Mouse (Mus musculus): ENCODE data around the gene Rsbn1l.

Rsbn1l gene

DNA sequence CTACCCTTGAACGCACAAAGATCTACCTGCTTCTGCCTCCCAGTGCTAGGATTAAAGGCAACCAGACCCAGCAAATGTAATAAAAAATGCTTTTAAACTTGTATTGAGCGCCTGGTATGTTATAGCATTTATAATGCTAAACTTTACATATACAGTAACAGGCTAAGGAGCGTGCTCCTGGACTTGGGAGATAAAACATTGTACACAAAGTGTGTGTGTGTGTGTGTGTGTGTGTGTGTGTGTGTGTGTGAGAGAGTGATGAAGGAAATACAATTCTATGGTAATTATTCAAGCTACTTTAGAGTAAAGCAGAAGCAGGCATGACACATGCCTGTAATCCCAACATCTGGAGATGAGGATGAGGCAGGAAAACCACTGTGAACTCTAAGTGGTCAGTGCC, at the start of gene Rsbn1l:
Gene Rsbn1l (minus strand): TSS at position 101 of the 400 bp plus-strand sequence.
- DNase-seq (ENCODE audit: low spot score): no peak

DNA sequence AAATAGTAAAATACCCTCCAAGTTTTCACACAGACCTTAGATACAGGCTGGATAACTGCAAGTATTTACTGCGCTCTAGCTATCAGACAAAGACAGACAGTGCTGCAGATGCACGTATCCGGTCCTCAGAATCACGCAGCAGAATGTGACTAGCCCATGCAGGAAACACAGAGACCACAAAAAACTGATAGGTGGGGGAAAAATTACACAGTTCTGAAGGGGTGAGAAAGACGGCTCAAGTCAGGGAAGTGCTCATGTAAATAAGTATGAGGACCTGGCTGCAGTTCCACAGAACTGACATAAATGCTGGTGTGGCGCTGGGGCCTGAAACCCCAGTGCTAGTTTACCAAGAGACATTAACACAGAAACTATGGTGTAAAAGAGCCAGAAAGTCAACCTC, 46.5 kb upstream of the Rsbn1l start:
- no peak for DNase-seq (ENCODE audit: low spot score)

DNA sequence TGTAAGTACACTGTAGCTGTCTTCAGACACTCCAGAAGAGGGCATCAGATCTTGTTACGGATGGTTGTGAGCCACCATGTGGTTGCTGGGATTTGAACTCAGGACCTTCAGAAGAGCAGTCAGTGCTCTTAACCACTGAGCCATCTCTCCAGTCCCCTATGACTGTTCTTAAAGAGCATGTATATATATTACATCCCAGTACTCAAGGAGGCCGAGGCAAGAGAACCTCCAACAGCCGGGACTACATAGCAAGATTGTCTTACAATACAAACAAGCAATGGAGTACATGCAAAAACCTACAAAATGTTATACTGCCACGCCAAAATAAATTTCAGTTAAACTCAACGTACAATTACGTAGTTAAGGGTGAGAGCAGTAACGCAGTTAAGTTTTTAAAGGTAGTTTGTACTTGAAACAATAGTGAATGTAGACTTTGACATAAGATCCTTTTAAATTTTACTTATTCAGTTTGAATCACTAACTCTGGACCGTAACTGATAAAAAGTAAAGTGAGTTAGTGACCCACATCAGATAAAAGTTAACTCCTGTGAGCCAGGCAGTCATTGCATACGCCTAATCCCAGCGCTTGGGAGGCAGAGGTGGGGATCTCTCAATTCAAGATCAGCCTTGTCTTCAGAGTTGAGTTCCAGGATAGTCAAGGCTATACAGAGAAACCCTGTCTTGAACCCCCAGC, 45.6 kb upstream of the Rsbn1l start:
- no peak for DNase-seq (ENCODE audit: low spot score)

DNA sequence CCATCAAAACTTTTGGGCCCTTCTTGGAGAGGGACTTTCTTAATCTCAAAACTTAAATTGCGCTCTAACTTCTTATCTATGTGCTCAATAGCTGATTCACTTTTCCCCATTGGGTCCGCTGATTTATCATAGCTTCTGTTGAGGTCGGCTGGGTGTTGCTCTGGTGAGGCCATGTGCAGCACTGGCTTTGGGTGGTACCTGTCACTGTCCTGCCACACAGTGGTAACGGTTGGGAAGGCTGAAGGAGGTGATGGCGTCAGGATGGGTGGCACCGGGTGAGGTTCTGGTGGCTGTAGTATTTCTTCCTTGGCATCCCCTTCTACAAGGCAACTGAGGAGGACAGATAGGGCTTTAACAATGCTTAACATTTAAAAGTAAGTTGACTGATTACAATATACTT, 42.2 kb upstream of the Rsbn1l start:
- DNase-seq (ENCODE audit: low spot score): no peak

DNA sequence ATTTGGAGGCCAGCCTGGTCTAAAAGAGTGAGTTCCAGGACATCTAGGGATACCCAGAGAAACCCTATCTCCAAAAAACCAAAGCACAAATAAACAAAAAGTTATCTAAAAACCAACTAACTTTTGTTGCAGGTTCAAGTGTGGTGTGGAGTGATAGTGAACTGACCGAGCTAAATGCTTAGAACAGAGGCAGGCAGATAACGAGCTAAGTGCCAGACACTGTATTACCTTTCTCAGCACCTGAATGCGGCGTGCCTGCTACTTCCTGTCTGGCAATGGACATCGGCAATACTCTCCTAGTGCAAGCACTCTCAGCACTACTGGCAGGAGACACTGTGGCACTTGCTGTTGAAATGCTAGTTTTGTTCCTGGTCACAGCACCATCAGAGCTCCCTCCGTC, 41.4 kb upstream of the Rsbn1l start:
- no peak for DNase-seq (ENCODE audit: low spot score)

DNA sequence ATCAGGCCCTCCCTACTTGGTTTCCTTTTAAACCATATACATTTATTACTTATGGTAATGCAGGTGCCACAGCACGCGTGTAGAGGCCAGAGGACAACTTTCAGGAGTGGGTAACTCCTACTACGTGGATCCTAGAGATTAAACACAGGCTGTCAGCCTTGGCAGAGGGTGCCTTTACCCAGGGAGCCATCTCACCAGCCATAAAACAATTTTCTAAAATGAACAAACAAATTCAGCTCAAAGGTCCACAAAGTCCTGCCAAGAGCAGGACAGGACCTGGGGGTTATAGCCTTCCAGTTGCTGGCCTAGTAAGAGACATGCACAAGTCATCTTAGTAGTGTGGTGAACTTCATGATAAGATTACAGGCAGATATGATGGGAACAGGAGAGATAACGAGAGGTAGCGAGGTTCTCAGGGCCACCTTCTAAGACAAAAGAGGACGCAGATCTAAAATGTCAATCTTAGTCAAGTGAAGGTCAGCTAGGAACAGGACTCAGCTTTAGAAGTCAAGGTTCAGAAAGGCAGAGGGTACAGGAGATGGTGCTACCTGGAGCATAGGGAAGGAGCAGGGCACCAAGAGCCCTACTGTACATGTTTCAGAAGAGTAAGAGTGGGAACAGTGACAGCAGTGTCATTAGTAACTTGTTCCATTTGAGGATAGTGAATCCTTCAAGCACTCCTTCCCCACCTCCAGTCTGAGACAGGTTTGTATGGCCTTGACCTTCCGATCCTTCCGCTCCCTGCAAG, 34.0 kb upstream of the Rsbn1l start:
- no peak for DNase-seq (ENCODE audit: low spot score)

DNA sequence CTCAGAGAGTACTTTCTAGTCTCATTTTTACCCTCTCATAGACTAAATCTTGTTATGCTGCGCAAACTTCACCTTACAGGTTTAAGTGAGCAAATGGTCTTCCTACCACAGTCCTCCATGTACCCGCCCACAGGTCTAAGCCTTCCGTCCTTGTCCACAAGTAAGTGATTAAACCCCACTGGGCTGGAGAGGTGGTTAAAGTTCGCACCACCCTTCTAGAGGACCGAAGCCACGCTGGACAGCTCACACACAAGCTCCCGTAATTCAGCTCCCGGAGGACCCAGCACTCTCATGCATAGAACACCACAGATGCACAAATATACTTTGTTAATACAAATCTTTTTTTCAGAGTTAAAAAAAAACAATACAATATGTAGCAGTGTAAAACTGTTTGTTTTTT, 30.1 kb upstream of the Rsbn1l start:
- DNase-seq (ENCODE audit: low spot score): no peak

DNA sequence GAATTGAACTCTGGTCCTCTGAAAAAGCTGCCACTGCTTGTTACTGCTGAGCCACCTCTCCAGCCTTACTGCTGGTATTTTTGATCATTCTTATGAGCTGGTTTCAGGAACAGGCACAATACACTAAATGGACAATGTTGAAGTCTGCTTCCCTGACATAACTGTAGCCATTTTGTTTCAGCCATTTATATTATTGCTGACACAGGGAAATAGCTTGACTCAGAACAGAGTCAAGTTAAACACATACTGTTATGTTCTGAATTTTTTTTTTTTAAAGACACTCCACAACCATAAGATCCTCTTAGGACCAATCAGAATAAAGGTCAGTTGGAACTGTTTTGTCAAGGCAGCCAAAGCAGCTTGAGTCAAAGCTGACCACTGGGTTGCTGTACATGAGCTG, 27.3 kb upstream of the Rsbn1l start:
- DNase-seq (ENCODE audit: low spot score): no peak

DNA sequence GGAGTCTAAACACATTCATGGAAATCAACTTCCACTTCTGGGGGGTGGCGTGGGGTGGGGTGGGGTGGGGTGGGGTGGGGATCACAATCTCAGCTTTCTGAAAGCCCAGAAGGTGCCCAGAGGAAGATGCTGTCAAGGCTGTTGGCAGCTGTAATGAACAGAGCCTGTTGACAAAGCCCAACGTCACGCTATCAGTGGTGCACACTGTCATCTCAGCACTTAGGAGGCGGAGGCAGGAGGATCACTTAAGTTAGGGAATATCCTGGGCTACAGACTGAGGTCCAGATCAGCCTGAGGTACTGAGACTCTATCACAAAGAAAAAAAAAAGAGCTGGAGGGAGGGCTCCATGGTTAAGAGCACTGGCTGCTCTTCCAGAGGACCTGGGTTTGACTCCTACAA, 18.5 kb upstream of the Rsbn1l start:
- DNase-seq (ENCODE audit: low spot score): no peak

DNA sequence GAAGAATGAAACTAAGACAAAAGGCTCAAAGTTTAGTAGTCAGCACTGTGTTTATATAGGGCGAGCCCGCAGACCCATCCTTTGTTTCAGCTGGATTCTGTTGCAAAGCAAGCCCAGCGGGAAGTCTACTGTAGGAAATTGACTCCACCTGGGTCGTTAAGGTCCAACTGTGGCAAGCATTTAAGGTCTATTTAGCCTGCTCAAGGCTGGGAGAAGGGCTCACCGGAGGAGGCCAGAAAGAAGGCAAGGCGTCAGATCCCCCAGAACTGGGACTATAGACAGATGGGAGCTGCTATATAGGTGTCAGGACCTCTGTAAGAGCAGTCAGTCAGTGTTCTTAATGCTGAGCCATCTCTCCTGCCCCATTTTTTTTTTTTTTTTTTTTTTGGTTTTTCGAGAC, 17.8 kb upstream of the Rsbn1l start:
- no peak for DNase-seq (ENCODE audit: low spot score)

DNA sequence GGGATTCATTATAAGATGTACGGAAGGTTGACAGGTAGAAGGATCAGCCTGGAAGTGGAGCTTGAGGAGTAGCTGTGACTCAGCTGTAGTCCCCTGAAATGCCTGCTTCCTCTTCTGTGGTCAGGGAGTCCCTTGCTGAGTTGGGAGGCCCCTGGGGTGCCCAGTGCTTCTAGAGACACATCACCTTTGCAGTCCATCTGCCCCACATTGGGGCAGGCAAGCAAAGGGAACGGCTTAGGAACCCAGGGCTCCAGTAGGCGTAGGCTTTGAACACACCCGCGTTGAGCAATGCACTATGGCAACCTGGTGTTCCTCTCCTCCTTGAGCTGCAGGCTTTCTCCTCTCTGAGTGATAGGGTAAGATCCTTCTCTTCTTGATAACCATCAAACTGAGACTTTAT, 16.9 kb upstream of the Rsbn1l start:
- no peak for DNase-seq (ENCODE audit: low spot score)

DNA sequence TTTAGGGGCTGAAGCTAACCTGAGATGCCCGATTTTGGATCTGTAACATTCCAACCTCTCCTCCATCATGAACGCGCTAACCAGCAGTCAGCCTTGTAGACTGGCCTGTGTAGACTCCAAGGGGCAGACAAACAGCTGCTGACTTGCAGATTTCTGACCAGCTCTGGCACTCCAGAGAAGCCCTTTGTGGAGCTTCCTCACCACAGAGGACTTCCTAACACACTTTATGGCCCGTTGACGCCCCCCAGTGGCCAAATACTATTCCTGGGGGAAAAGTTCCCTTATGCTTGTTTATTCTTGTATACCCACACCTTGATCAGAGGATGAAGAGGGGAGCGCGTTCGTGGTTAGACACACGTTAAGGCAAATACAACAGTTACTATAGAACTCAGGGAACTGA, 12.8 kb upstream of the Rsbn1l start:
- DNase-seq (ENCODE audit: low spot score): no peak

DNA sequence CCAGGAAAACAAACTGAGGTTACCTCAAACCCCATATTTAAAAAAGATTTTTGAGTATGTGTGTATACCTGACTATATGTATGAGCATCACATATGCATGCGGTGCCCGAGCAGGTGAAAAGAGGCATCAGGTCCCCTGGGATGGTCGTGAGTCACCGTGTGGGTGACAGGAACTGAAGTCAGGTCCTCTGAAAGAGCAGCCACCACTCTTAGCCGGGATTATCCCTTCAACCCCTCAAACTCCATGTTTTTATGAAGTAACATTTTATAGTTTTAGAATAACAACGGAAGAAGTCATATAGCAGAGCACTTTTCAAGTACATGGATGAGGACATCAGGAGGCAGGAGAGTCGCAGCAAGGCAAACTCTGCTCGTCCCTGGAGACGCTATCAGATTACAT, 12.3 kb upstream of the Rsbn1l start:
- no peak for DNase-seq (ENCODE audit: low spot score)

DNA sequence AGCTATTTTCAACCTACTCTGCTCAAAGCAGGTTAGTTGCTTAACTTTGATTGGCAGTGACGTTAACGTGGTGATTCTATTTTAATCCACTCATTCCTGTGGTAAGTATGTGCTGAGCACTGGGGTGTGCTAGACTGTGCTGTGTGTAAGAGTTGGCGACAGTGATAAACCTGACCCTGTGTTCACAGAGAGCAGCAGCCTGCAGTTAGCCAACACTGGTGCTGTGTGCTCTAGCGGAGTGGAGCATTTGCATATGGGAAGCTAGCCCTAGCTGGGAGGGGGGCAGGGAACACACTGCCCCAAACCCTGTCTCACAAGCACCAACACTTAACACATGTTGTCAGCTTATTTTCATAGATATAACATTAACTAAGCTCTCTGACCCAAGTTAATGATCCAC, 11.7 kb upstream of the Rsbn1l start:
- no peak for DNase-seq (ENCODE audit: low spot score)

DNA sequence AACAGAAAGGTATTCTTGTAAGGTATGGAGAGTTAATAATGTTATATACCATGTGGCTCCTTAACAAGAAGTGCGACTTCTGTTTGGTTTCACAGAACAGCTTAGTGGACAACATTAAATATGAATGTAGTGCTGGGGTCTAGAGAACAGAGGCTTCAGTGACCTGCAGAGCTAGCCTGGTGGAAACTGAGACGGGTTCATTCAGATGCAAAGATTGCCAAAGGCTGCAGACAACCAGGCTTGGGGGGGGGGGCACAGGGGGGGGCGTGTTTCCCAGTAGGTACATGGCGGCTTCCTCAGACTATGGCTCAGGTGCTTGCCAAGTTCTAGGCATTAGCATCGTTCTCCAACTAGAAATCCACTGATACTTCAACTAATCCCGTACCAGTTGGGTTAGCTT, 8.2 kb upstream of the Rsbn1l start:
- DNase-seq (ENCODE audit: low spot score): no peak

DNA sequence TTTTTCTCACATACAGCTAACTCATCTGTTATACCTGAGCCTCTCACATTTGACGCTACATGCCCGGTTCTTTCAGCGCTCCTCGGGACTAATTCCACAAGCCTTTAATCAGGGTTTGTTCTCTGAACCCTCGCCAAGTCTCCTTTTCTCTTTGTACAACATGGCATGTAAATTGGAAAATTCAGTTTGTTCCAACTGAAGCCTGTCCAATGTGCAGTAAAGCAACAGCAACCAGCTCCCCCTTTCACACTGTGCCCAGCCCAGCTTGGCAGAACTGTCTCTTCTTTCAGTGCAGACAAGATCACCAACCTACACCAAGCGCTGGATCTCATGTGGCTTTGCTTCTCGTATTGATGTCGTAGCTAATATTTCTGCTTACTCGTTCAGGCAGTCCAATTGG, 7.1 kb upstream of the Rsbn1l start:
- DNase-seq (ENCODE audit: low spot score): no peak

DNA sequence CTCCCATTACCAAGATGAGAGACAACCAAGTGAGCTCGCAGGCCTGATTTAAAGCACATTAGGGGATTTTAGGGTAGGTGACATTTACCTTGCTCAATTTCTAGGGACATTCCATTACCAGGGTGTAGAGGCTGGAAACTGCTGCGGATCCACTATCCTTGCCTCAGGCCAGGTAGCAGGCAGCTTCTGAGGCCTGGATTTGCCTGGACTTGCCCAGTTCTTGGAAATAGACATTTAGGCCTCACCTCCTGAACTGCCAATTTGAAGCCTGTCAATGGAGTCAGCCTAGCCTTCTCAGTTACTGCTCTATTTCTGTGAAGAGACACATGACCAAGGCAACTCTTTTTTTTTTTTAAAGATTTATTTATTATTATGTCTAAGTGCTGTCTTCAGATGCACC, 4.7 kb upstream of the Rsbn1l start:
- no peak for DNase-seq (ENCODE audit: low spot score)

DNA sequence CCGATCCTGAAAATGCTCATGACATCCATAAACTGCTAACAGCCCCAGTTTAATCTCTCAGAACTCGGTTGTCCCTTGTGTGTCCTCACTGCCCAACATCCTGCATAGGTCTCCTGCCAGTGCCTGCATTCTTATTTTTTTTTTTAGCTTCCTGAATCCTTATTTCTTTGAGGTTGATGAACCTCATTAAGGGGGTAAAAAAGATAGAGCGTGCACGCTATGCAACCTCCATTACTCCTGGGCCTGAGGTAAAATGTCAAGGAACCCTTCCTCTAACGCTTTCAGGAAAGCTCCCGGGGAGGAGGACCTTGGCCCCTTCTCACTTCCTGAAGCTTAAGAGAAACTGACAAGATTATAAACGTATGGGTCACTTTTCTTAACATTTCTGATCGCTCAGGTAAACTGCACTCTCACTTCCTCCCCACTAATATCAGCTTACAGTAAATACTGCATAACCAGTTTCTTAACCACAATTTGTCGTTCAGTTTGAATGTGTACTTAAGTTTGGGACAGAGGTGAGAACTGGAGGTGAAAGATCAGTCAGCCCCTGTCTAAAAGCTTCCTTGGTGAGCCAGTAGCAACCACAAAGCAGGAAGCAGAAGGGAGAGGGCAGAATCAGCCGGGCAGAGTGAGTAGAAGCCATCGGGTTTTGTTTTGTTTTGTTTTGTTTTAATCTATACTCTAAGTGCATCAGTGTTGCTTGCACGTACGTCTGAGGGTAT, 923 bp downstream of the Rsbn1l start:
- DNase-seq (ENCODE audit: low spot score): no peak

DNA sequence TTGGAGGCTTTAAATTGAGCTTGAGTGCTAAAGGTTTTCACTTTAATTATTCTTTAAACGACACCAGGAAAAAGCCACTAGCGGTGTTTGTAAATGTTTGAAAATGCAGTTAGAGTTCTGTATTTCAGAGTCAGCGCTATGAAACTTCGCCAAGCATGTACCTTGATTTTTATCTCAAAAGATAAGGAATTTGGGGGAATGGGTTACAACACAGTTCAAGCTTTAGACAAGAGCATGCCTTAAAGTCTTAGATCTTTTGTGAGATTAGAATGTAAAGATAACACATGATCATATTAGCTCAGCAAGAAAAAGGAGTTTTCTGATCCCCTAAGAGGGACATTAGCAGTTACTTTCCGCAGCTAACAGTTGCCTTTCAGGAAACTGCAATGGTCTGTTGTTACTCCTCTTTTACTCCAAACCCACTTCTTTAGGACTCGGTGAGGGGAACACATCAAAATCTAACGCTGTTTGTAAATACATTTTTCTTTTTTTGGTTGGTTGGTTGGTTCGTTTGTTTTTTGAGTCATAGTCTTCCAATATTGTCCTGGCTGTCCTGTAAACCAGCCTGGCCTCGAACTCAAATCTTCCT, 3.8 kb downstream of the Rsbn1l start:
- no peak for DNase-seq (ENCODE audit: low spot score)

DNA sequence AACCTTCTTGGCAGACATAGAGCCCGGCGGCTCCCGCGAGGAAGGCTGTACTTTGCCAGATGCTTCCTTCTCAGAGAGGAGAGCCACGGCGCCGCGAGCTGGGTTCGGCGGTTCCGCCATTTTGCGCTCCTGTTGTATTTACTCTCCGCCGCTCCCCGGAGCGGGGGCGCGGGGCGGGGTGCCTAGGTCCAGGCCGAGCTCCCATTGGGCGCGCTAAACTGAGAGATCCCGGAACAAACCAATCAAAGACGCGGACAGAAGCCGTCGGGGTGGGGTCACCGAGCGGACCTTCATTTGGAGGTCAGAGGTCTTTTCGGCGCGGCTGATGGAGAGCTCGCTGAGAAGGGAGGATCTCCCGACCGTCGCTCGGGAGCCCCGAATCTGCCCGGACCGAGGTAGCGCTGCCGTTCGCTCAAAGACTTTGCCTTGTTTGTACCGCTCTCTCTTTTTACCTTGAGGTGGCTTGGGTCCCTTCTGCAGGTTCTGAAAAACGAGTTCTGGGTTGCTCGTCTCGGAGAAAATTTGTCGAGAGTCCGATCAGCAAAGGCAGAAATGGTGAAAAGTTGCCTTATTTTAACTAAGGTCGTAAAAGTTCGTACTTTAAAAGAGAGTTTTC, 4.4 kb downstream of the Rsbn1l start:
- DNase-seq (ENCODE audit: low spot score): peak; percentile 87

DNA sequence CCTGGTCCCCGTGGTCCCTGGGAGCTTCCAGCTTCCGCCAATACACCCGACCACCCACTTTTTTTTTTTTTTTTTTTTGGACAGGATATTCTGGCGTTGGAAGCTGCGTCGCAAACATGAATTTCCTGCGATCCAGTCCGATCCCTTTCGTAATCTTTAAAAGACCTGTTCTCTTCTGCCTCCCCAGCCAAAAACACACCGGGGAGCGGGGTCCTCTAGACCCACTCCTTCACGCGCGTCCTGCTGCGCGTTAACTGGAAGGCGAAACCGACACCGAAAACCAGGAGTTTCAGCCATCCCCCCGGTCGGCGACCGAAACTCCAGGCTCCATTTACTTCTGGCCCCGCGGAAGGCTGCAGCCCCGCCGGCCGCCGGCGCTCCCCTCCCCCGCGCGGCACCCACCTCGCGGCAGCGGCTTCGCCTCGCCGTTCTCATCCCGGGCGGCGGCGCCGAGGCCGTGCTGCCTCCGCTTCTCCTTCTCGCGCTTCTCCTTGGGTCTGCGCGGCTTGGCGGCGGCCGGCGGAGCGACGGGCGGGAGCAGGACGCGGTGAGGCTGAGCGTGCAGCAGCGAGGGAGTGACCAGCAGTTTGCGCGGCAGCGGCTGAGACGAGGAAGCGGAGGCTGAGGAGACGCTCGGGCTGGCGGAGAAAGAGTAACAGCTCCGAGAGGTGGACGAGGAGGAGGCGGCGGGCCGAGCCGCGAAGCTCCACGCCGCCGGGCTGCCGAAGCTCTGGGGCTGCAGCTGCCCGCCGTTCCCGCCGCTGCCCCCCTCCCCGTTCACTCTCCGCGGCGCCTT, 5.1 kb downstream of the Rsbn1l start:
- DNase-seq (ENCODE audit: low spot score): peak; percentile 55

DNA sequence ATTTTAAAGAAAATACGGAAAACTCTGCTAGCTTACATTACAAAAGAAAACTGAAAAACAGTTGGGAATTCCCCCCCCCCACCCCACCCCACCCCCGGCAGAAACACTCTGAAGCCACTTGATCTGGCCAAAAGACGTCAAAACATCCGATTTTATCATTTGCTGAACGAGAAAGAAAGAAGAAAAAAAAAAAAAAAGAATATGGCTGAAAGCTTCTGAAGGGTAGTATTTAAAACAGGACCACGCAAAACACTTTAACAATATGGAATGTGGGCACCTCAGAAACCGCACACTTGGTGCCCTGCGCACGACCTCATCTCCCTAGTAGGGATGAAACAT, 5.7 kb downstream of the Rsbn1l start:
- no peak for DNase-seq (ENCODE audit: low spot score)

All from ovary, postnatal 14 days (tissue).